Comparison of ENCODE assay signal across 29 mouse cellular contexts in genomic region chr7:49513763-49514437, GRCm38 (mm10).
DNase-seq lines count a peak whose midpoint lies in the region; ATAC-seq and TF ChIP-seq lines count a peak whose summit lies in the region.
"Had no signal": no experiment of that assay in that cellular context is flagged by ENCODE, and none has a peak within 500 bp of the region (broad histone marks: within the 10 kb centered on the region; RNA-seq: fewer than 3 reads in every experiment).

No protein-coding gene starts in this region.

- no peak for TF ChIP-seq CTCF in layer of hippocampus, adult 2 months (conservative IDR thresholded peaks at IDR 0.05)

- peak; percentile 34 for ATAC-seq in frontal cortex, adult (ENCODE audit: low TSS enrichment)
- ATAC-seq: forebrain, embryonic 15.5 days; intestine, postnatal 0 days; lung, postnatal 0 days had no signal

- H3K4me3 ChIP-seq in layer of hippocampus, adult 2 months, result no peak overlapping the region
- H3K4me3 ChIP-seq: embryonic facial prominence, embryonic 13.5 days; forebrain, embryonic 10.5 days; forebrain, embryonic 15.5 days; heart, adult 2 months; heart, embryonic 12.5 days; limb, embryonic 10.5 days; limb, embryonic 15.5 days; liver, embryonic 13.5 days; megakaryocyte, embryonic 14.5 days; midbrain, embryonic 12.5 days; myocyte; neural tube, embryonic 13.5 days had no signal

- peak overlapping the region; percentile 82 for H3K27ac ChIP-seq in layer of hippocampus, adult 2 months
- H3K27ac ChIP-seq: embryonic facial prominence, embryonic 13.5 days; forebrain, embryonic 10.5 days; forebrain, embryonic 15.5 days; heart, adult 2 months; limb, embryonic 10.5 days; limb, embryonic 15.5 days; liver, embryonic 13.5 days; midbrain, embryonic 12.5 days; neural tube, embryonic 13.5 days had no signal

- DNase-seq in frontal cortex, postnatal 14 days (ENCODE audit: low spot score in 2 of 2), result no peak
- DNase-seq in kidney, adult 9 months, result peak; percentile 61
- DNase-seq in kidney, adult 18-20 months, result no peak
- no peak for DNase-seq in layer of hippocampus, adult 2 months (ENCODE audit: low spot score in 2 of 2)
- DNase-seq in layer of hippocampus, adult 8-10 months (ENCODE audit: low spot score in 2 of 2), result no peak
- no peak for DNase-seq in spleen, postnatal 36 days (ENCODE audit: low spot score in 2 of 2)
- DNase-seq: adrenal gland, postnatal 14 days; cerebellum, adult 11-12 months; cerebellum, postnatal 36 days; embryo, embryonic 11 days; heart, adult 2 months; heart, postnatal 4 days; liver, embryonic 13.5 days; lung, adult 18-20 months; lung, postnatal 4 days; thymus, postnatal 4 days had no signal
